Mouse (Mus musculus): ENCODE measurements around the gene Synpr.

Gene Synpr

GRCm38 (mm10) chr14:13355569-13356362 lies 71.2 kb downstream of the Synpr start:
- peak; percentile 69 for DNase-seq

- no peak for DNase-seq
These were observed 72.6 kb downstream of the Synpr start for GRCm38 (mm10) chr14:13357101-13357667.

- DNase-seq = peak; percentile 42
These were observed 73.5 kb downstream of the Synpr start for GRCm38 (mm10) chr14:13358037-13358436.

- no peak for DNase-seq
These were observed 76.6 kb downstream of the Synpr start for GRCm38 (mm10) chr14:13361184-13361583.

GRCm38 (mm10) chr14:13361642-13362041 lies 77.1 kb downstream of the Synpr start:
- DNase-seq = no peak

GRCm38 (mm10) chr14:13368309-13368708 lies 83.7 kb downstream of the Synpr start:
- no peak for DNase-seq

- DNase-seq = no peak
These were observed 104.5 kb downstream of the Synpr start for GRCm38 (mm10) chr14:13389081-13389480.

GRCm38 (mm10) chr14:13389954-13390353 lies 105.4 kb downstream of the Synpr start:
- DNase-seq = no peak

GRCm38 (mm10) chr14:13399226-13400020 lies 114.8 kb downstream of the Synpr start:
- peak; percentile 4 for DNase-seq

- no peak for DNase-seq
These were observed 127.1 kb downstream of the Synpr start for GRCm38 (mm10) chr14:13411636-13412035.

- DNase-seq = no peak
These were observed 156.1 kb downstream of the Synpr start for GRCm38 (mm10) chr14:13440723-13441122.

GRCm38 (mm10) chr14:13444908-13445307 lies 160.3 kb downstream of the Synpr start:
- no peak for DNase-seq

- no peak for DNase-seq
These were observed 169.1 kb downstream of the Synpr start for GRCm38 (mm10) chr14:13453461-13454204.

- DNase-seq = no peak
These were observed 170.4 kb downstream of the Synpr start for GRCm38 (mm10) chr14:13454991-13455390.

GRCm38 (mm10) chr14:13459333-13459732 lies 174.8 kb downstream of the Synpr start:
- no peak for DNase-seq

GRCm38 (mm10) chr14:13469211-13469610 lies 184.6 kb downstream of the Synpr start:
- no peak for DNase-seq

- no peak for DNase-seq
These were observed 193.2 kb downstream of the Synpr start for GRCm38 (mm10) chr14:13477821-13478220.

- DNase-seq = no peak
These were observed 220.8 kb downstream of the Synpr start for GRCm38 (mm10) chr14:13505355-13505754.

- DNase-seq = no peak
These were observed 234.1 kb downstream of the Synpr start for GRCm38 (mm10) chr14:13518608-13519139.

- DNase-seq = no peak
These were observed 234.8 kb downstream of the Synpr start for GRCm38 (mm10) chr14:13519239-13520011.

GRCm38 (mm10) chr14:13547746-13548145 lies 263.2 kb downstream of the Synpr start:
- no peak for DNase-seq

GRCm38 (mm10) chr14:13551209-13551608 lies 266.6 kb downstream of the Synpr start:
- DNase-seq = no peak

All from cerebellum, adult 9-11 months (tissue).